Mouse (Mus musculus) forebrain, embryonic 11.5 days (tissue): Measurements from ENCODE around the gene Il5. TPM values are rescaled to one million over a fixed set of nuclear protein-coding genes. Genes with fewer than 3 reads are reported as not detected.

Experiments used
- ATAC-seq: fragments of 200-750 bp; cut with Nextera tagmentation; replicated peaks from 2 replicates; pipeline ENCODE4 v1.8.0; 2017; ENCODE audit warnings: moderate TSS enrichment; ENCODE audit not compliant: low FRiP score
- DNase-seq: peaks from one replicate; pipeline ENCODE4 v3.0.0-alpha.2; 2017; ENCODE audit warnings: low spot score
- H3K27ac ChIP-seq: fragments of 300-500 bp; sonication (generic); 2 replicates; pipeline ENCODE4 v1.5.1; 2014; ENCODE audit warnings: low read depth, low read length
- H3K27me3 ChIP-seq: fragments of 300-500 bp; sonication (generic); 2 replicates; pipeline ENCODE4 v1.6.1; 2014; ENCODE audit warnings: mild to moderate bottlenecking, low read length, mixed read lengths; ENCODE audit not compliant: control insufficient read depth, insufficient read depth
- H3K36me3 ChIP-seq: fragments of 300-500 bp; sonication (generic); 2 replicates; pipeline ENCODE4 v1.6.1; 2014; ENCODE audit warnings: mild to moderate bottlenecking, low read length, moderate library complexity, mixed read lengths; ENCODE audit not compliant: control insufficient read depth, insufficient read depth
- H3K4me1 ChIP-seq: fragments of 300-500 bp; sonication (generic); replicated peaks from 2 replicates; pipeline ENCODE4 v1.6.1; 2014; ENCODE audit warnings: low read length, mixed read lengths; ENCODE audit not compliant: control insufficient read depth, insufficient read depth
- H3K4me2 ChIP-seq: fragments of 300-500 bp; sonication (generic); 2 replicates; pipeline ENCODE4 v1.6.1; 2014; ENCODE audit warnings: low read depth, mild to moderate bottlenecking, low read length, moderate library complexity, mixed read lengths; ENCODE audit not compliant: severe bottlenecking
- H3K4me3 ChIP-seq: fragments of 300-500 bp; sonication (generic); 2 replicates; pipeline ENCODE4 v1.5.1; 2014; ENCODE audit warnings: low read depth, low read length
- H3K9ac ChIP-seq: fragments of 300-500 bp; sonication (generic); 2 replicates; pipeline ENCODE4 v1.6.1; 2014; ENCODE audit warnings: low read length
- H3K9me3 ChIP-seq: fragments of 300-500 bp; sonication (generic); 2 replicates; pipeline ENCODE4 v1.6.1; 2016; ENCODE audit warnings: low read length, mixed read lengths; ENCODE audit not compliant: control insufficient read depth
- WGBS: fragments of 180-500 bp; shearing (Covaris S2); extraction: QIAGEN DNeasy Blood & Tissue Kit; methylation state at CpG from one replicate; pipeline ENCODE4 v1.1.7; 2014; 5-methylcytosine and 5-hydroxymethylcytosine counted together
- polyA plus RNA-seq: library from polyadenylated mRNA; unstranded; fragments of >200 nt; fragmentation: Nextera tagmentation; extraction: Ambion mirVana; gene quantifications from 2 replicates; pipeline ENCODE4 v1.2.1, GENCODE M21; 2014

The Il5 gene
- polyA plus RNA-seq, 1 experiment from 2014 or later = not detected

DNA sequence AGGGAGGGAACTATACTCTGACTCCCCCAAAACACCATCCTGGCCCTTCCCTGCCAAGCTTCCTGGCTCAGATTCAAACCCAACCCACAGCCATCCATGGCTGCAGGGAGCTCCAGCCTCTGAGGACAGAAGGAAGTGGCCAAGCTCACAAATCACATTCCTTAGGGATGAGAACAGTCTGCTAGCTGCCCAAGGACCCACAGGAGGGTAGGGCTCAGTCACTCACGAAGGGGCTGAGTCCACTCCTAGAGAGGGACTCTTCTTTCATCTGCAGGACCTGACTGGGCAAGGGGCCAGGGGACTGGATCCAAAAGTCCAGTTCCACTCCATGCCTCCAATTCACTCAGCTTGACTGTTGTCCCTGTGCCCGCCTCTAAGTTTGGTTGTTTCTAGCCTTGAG lies 41.2 kb downstream of the Il5 start:
- H3K36me3 ChIP-seq = no peaks in the 10 kb centered on the region
- peaks cover 9% of the 10 kb centered on the region; the same call in 1 of the 2 replicates for H3K27me3 ChIP-seq
- peaks cover 25% of the 10 kb centered on the region for H3K4me1 ChIP-seq
- no peak overlapping the region for H3K4me2 ChIP-seq
- no peak overlapping the region for H3K27ac ChIP-seq
- DNase-seq (no peak), ATAC-seq (no peak)
- H3K9me3 ChIP-seq = no peaks in the 10 kb centered on the region
- H3K9ac ChIP-seq = no peak overlapping the region
- 57% methylated on average over 2 of the region's 2 CpGs for WGBS
- H3K4me3 ChIP-seq = no peak overlapping the region

DNA sequence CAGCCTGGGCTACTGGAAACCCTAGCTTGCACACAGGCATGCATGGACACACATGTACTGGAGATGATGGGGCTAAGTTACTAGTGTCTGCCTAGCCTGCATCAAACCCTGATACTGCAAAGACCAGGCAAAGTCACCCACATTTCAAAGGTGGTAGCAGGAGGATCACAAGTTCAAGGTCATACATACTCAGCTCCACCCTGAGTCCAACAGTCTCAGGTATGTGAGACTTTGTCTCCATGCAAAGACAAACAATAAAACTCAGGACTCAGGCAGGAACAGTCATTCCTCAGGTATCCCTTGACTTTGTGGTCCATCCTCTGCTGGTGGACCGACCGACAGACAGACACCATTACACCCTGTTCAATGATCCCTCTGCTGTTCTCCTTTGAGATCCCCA lies 41.8 kb downstream of the Il5 start:
- 73% methylated on average over 2 of the region's 2 CpGs for WGBS
- Histone ChIP-seq H3K4me2 (peak overlapping the region; percentile 67; the same call in 1 of the 2 replicates), H3K27ac (no peak overlapping the region), H3K9me3 (no peaks in the 10 kb centered on the region), H3K9ac (no peak overlapping the region), H3K36me3 (no peaks in the 10 kb centered on the region), H3K27me3 (peaks cover 9% of the 10 kb centered on the region; the same call in 1 of the 2 replicates), H3K4me3 (no peak overlapping the region), H3K4me1 (peaks cover 25% of the 10 kb centered on the region)
- ATAC-seq (no peak), DNase-seq (no peak)

DNA sequence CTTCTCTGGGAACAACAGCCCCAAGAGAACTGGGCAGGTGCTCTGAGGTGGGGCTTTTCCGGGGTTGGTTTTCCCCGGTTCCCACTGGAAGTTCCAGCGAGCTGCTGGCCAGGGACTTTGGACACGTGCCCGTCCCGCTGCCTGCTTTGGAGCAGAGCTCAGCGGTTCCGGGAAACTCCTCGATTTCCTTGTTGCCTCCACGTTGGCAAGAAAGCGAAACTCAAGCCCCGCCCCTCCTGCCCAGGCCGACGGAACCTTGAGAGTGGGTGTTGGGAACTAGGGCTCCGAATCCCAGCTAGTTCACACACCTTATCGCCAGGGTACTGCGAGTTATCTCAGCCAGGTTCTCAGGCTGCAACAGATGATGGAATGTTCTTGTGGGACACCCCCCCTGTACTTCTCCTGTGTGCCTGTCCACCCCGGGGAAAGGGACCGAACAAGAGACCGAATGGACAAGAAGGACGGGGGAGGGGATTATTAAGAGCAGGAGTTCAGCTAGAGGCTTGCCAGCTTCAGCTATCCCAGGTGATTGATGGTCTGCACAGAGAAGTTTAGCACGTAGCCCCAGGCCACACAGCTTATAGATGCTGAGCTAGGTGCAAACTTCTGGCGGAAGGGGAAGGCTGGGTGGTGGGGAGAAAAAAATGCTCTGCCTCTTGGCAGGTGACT lies 42.4 kb downstream of the Il5 start:
- Histone ChIP-seq H3K4me1 (peaks cover 25% of the 10 kb centered on the region), H3K9ac (peak overlapping the region; percentile 56), H3K4me3 (peak overlapping the region; percentile 24; the same call in 1 of the 2 replicates), H3K36me3 (no peaks in the 10 kb centered on the region), H3K4me2 (peak overlapping the region; percentile 67), H3K9me3 (no peaks in the 10 kb centered on the region), H3K27ac (no peak overlapping the region; the same call in 1 of the 2 replicates), H3K27me3 (peaks cover 9% of the 10 kb centered on the region; the same call in 1 of the 2 replicates)
- WGBS = 7% methylated on average over 23 of the region's 23 CpGs
- ATAC-seq (peak; percentile 25; the same call in 1 of the 2 replicates), DNase-seq (peak; percentile 63)

DNA sequence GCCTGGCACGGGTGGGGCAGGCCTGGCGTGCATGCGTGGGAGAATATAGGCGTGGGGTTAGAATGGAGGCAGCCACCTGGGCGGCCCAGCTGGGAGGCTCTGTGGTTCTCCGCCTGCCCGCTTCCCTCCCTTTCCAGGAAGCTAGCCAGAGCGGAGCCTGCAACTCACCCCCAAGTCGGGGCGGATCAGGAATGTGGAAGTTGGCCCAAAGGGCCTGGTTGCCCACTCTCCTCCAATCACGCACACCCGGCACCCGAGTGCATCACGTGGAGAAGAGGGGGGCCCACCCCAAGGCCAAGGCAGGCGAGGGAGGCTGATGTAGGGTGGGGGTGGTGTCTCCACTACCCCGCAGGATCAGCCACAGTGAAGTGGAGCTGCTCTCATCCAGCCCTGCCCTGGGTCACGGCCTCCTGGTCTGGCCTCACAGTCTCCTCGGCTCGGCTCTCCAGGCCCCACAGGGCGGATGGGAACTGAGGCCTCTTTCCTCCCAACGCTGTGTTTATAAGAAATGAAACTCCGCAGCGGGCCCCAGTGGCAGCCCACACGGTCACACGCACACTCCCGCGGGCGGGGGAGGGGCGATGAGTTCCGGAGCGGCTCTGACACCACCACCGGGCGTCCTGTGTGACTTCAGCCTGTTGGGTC lies 43.0 kb downstream of the Il5 start:
- H3K27me3 ChIP-seq = peaks cover 12% of the 10 kb centered on the region; the same call in 1 of the 2 replicates

DNA sequence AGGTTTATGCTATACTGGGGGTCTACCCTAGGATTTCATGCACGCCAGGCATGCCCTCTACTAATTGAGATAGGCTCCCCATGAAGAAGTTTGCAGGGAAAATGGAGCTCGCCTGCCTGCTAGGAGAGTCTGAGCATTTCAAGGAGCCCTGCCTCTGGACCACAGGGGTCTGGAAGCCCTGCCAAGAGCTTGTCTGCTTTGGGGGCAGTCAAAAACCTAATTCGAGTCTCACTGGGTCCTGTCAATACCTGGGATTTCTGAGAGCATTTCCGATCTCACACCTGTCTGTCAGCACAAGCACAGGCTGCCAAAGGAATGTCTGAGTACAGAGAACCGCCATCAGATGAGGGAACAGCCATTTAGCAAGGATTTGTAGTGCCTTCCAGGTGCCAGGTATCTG lies 44.0 kb downstream of the Il5 start:
- H3K9me3 ChIP-seq = no peaks in the 10 kb centered on the region
- DNase-seq (peak; percentile 49), ATAC-seq (no peak)
- H3K36me3 ChIP-seq = no peaks in the 10 kb centered on the region
- H3K9ac ChIP-seq = no peak overlapping the region
- H3K4me1 ChIP-seq = peaks cover 23% of the 10 kb centered on the region
- H3K27me3 ChIP-seq = peaks cover 12% of the 10 kb centered on the region; the same call in 1 of the 2 replicates
- H3K4me3 ChIP-seq = no peak overlapping the region
- no peak overlapping the region for H3K27ac ChIP-seq
- WGBS = 45% methylated on average over 5 of the region's 5 CpGs
- H3K4me2 ChIP-seq = no peak overlapping the region

More for the DNA sequence above, 43.0 kb downstream of the Il5 start:
- ATAC-seq (peak; percentile 61), DNase-seq (peak; percentile 81)
- Histone ChIP-seq H3K27ac (peak overlapping the region; percentile 18; the same call in 1 of the 2 replicates), H3K9ac (peak overlapping the region; percentile 56), H3K4me2 (peak overlapping the region; percentile 67), H3K9me3 (no peaks in the 10 kb centered on the region), H3K36me3 (no peaks in the 10 kb centered on the region), H3K4me3 (peak overlapping the region; percentile 24), H3K4me1 (peaks cover 25% of the 10 kb centered on the region)
- WGBS = 4% methylated on average over 33 of the region's 33 CpGs

DNA sequence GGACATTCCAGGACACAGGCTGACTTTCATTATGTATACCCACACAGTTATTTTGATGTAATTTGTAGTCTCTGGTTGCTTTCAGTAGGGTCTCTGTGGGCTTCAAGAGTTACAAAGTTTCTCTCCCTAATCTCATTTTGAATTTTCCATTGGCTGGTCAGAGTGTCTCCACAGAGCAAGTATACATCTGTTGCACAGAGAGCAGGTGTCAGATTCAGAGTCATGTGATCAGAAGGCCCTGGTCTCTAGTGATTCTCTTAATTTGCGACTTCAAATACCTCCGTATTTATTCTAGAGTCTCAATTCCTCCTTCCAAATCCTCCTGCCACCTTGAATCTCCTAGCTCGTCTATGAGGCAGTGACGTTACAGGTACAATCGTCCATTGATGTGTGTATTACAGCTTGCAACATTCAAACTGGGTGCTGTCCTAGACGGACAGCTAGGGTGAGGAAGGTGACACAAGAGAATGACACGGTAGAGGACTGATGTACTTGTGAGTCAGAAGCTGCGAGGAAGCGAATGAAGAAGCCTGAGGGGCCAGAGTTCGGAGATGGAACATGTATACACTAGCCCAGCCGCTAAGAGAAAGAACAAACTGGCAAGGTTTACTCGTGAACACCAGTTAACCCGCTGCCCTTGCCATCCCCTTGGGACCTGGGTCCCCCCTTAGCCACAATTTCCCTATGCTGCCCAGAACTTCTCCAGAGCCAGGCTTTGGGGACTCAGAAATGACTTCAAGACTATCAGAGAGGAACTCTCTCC lies 48.0 kb downstream of the Il5 start:
- DNase-seq (no peak), ATAC-seq (no peak)
- Histone ChIP-seq H3K9me3 (no peaks in the 10 kb centered on the region), H3K27me3 (peaks cover 5% of the 10 kb centered on the region; the same call in 1 of the 2 replicates), H3K4me2 (no peak overlapping the region), H3K27ac (no peak overlapping the region), H3K4me1 (peaks cover 7% of the 10 kb centered on the region; the same call in 1 of the 2 replicates), H3K9ac (no peak overlapping the region), H3K4me3 (no peak overlapping the region), H3K36me3 (no peaks in the 10 kb centered on the region)
- WGBS = 81% methylated on average over 13 of the region's 13 CpGs

DNA sequence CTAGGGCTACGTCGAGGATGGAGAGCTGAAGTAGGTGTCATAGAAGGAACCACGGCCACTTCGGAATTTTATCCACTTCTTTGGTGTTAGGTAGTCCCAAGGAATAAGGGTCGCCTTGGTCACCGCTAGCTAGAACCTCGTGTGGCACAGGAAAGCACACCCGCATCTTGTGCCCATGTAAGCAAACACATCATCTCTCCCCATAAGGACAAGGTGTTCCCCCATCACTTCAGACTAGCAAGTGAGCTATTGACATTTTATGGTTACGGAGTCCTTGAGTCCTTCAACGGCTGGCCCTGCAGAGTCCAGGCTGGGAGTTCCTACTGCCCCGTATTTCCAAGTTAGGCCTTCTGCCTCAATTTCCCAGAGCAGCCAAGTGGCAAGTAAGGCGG lies 48.6 kb downstream of the Il5 start:
- no peak overlapping the region for H3K27ac ChIP-seq
- H3K4me3 ChIP-seq = peak overlapping the region; percentile 65; the same call in 1 of the 2 replicates
- H3K36me3 ChIP-seq = no peaks in the 10 kb centered on the region
- H3K4me2 ChIP-seq = peak overlapping the region; percentile 94
- ATAC-seq (no peak), DNase-seq (no peak)
- no peaks in the 10 kb centered on the region for H3K9me3 ChIP-seq
- peaks cover 3% of the 10 kb centered on the region; the same call in 1 of the 2 replicates for H3K4me1 ChIP-seq
- peak overlapping the region; percentile 43; the same call in 1 of the 2 replicates for H3K9ac ChIP-seq
- 63% methylated on average over 12 of the region's 12 CpGs for WGBS
- H3K27me3 ChIP-seq = peaks cover 5% of the 10 kb centered on the region; the same call in 1 of the 2 replicates

DNA sequence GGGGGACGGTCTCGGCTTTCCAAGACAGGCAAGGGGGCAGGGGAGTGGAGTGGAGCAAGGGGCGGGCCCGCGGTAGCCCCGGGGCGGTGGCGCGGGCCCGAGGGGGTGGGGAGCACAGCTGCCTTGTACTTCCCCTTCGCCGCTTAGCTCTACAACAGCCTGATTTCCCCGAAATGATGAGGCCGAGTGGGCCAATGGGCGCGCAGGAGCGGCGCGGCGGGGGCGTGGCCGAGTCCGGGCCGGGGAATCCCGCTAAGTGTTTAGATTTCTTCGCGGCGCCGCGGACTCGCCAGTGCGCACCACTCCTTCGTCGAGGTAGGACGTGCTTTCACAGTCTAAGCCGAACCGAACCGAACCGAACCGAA lies 49.1 kb downstream of the Il5 start, which contains the start of gene Irf1:
Irf1 (plus strand) TSS at position 255 of the 365 bp plus-strand sequence.
- under 1% methylated on average over 40 of the region's 40 CpGs for WGBS

More for the DNA sequence above, 49.1 kb downstream of the Il5 start, which contains the start of gene Irf1:
- Histone ChIP-seq H3K27me3 (peaks cover 5% of the 10 kb centered on the region; the same call in 1 of the 2 replicates), H3K4me3 (peak within 1 kb of the TSS; percentile 65), H3K4me1 (peaks cover 3% of the 10 kb centered on the region; the same call in 1 of the 2 replicates), H3K4me2 (peak within 1 kb of the TSS; percentile 94), H3K27ac (no peak within 1 kb of the TSS), H3K9me3 (no peaks in the 10 kb centered on the region), H3K36me3 (no peaks in the 10 kb centered on the region), H3K9ac (peak within 1 kb of the TSS; percentile 64)
- ATAC-seq = peak; percentile 95
- DNase-seq = peak; percentile 92
